In the genomic region with DNA sequence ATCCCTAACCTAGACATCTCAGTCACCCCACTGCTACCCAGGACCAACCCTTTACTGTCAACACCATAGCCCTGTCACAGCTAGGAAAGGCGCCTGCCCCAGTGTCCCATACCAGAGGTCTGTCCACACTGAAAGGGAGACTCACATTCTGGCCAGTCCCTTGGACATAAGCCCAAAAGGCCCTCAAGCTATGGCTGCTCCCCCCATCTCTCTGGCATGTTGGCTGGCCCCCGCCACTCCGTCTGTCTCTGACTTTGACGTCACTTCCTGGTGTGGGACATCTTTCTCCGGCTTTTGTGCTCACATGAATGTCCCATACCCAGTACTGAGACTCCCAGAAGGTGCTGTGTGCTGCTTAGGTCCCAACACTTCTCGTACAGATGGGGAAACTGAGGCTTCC, we compare ENCODE assay signal across 22 mouse cellular contexts.
DNase-seq lines count a peak whose midpoint lies in the region; ATAC-seq and TF ChIP-seq lines count a peak whose summit lies in the region.
"Had no signal": no experiment of that assay in that cellular context is flagged by ENCODE, and none has a peak within 500 bp of the region (broad histone marks: within the 10 kb centered on the region; RNA-seq: fewer than 3 reads in every experiment).

No protein-coding gene starts in this region.

- H3K27me3 ChIP-seq in lung, embryonic 16.5 days (ENCODE audit: control insufficient read depth, insufficient read depth, low read depth, low read length): no peaks in the 10 kb centered on the region
- peaks cover 20% of the 10 kb centered on the region; the same call in 1 of the 2 replicates for H3K27me3 ChIP-seq in embryonic facial prominence, embryonic 10.5 days (replicated peaks; ENCODE audit: low read depth, poor library complexity, severe bottlenecking)
- H3K27me3 ChIP-seq: embryonic facial prominence, embryonic 13.5 days; forebrain, embryonic 12.5 days; heart, embryonic 12.5 days; Patski had no signal

- H3K27ac ChIP-seq in lung, embryonic 16.5 days (ENCODE audit: low read length): no peak overlapping the region
- H3K27ac ChIP-seq in embryonic facial prominence, embryonic 10.5 days (replicated peaks): 0 out of 2 replicates have a peak overlapping the region, but pooled peaks have one; percentile 20
- H3K27ac ChIP-seq: embryonic facial prominence, embryonic 13.5 days; forebrain, embryonic 12.5 days; heart, adult 2 months; hindbrain, embryonic 14.5 days had no signal

- no peak for TF ChIP-seq POLR2A in lung, adult 2 months (IDR thresholded peaks at IDR 0.05; ENCODE audit: borderline replicate concordance, extremely low read depth, low read depth, low read length)

- H3K9ac ChIP-seq in lung, embryonic 16.5 days (ENCODE audit: low read length): no peak overlapping the region
- H3K9ac ChIP-seq: embryonic facial prominence, embryonic 13.5 days; forebrain, embryonic 12.5 days; heart, embryonic 12.5 days; hindbrain, embryonic 14.5 days had no signal

- H3K4me2 ChIP-seq in lung, embryonic 16.5 days (ENCODE audit: low read depth, low read length): no peak overlapping the region
- H3K4me2 ChIP-seq: embryonic facial prominence, embryonic 13.5 days; forebrain, embryonic 12.5 days; heart, embryonic 12.5 days; hindbrain, embryonic 14.5 days had no signal

- TF ChIP-seq CTCF in lung, adult 2 months (IDR thresholded peaks at IDR 0.05; ENCODE audit: insufficient read depth, low read length): no peak

- no peaks in the 10 kb centered on the region for H3K36me3 ChIP-seq in lung, embryonic 16.5 days (ENCODE audit: control insufficient read depth, insufficient read depth, low read length)
- no peaks in the 10 kb centered on the region for H3K36me3 ChIP-seq in embryonic facial prominence, embryonic 10.5 days (replicated peaks)
- H3K36me3 ChIP-seq: embryonic facial prominence, embryonic 13.5 days; forebrain, embryonic 12.5 days; heart, embryonic 12.5 days; hindbrain, embryonic 10.5 days had no signal

- 0 out of 2 replicates have a peak, but pooled peaks have one; percentile 6 for ATAC-seq in lung, embryonic 16.5 days (ENCODE audit: low read depth)
- ATAC-seq: activated CD4-positive, CD25-positive, alpha-beta regulatory T cell, adult 4 months; forebrain, embryonic 16.5 days; Patski had no signal

- no peaks in the 10 kb centered on the region for H3K9me3 ChIP-seq in lung, embryonic 16.5 days (ENCODE audit: control insufficient read depth, low read length)
- H3K9me3 ChIP-seq in embryonic facial prominence, embryonic 10.5 days: no peaks in the 10 kb centered on the region
- H3K9me3 ChIP-seq: embryonic facial prominence, embryonic 13.5 days; forebrain, embryonic 12.5 days; heart, embryonic 12.5 days; hindbrain, embryonic 10.5 days had no signal

- WGBS in lung, embryonic 16.5 days: 62% methylated on average over 6 of the region's 6 CpGs
- 58% methylated on average over 6 of the region's 6 CpGs for WGBS in lung, adult 2 months
- WGBS in embryonic facial prominence, embryonic 10.5 days: 82% methylated on average over 6 of the region's 6 CpGs

- peaks cover 15% of the 10 kb centered on the region for H3K4me1 ChIP-seq in lung, embryonic 16.5 days (replicated peaks; ENCODE audit: control insufficient read depth, insufficient read depth, low read length)
- H3K4me1 ChIP-seq in lung, adult 2 months (ENCODE audit: control insufficient read depth, insufficient read depth, low read length): peaks cover 2% of the 10 kb centered on the region; the same call in 1 of the 2 replicates
- peaks cover 47% of the 10 kb centered on the region for H3K4me1 ChIP-seq in embryonic facial prominence, embryonic 10.5 days
- H3K4me1 ChIP-seq: forebrain, embryonic 12.5 days had no signal

- no peak overlapping the region for H3K4me3 ChIP-seq in lung, embryonic 16.5 days (ENCODE audit: low read length)
- H3K4me3 ChIP-seq in lung, adult 2 months (replicated peaks; ENCODE audit: extremely low read depth, low read depth, low read length): no peak overlapping the region
- H3K4me3 ChIP-seq in embryonic facial prominence, embryonic 10.5 days: no peak overlapping the region
- H3K4me3 ChIP-seq: embryonic facial prominence, embryonic 13.5 days; forebrain, embryonic 12.5 days; heart, adult 2 months; heart, embryonic 12.5 days; hindbrain, embryonic 10.5 days had no signal

- DNase-seq in heart, postnatal 4 days: peak; percentile 44
- DNase-seq in heart, adult 9 months (ENCODE audit: low spot score in 2 of 2): no peak
- DNase-seq in kidney, postnatal 14 days: peak; percentile 46
- no peak for DNase-seq in kidney, adult 9 months
- no peak for DNase-seq in lung, adult 2 months
- DNase-seq in embryonic facial prominence, embryonic 10.5 days (ENCODE audit: low spot score): no peak
- DNase-seq: adrenal gland, postnatal 14 days; cerebellum, adult 11-12 months; cerebellum, adult 9-10 months; cerebellum, postnatal 25 days; gastrocnemius, postnatal 10 days; heart, adult 2 months; heart, postnatal 10 days had no signal

Comparison
In these comparisons a context has a peak if more than half of its experiments do, and no peak if none do; other contexts are left out.
1. DNase-seq: peak in heart, postnatal 4 days (single experiment) and kidney, postnatal 14 days (single experiment); none in heart, adult 9 months (0 of 2), kidney, adult 9 months (single experiment), lung, adult 2 months (single experiment) and embryonic facial prominence, embryonic 10.5 days (single experiment).